Mouse (Mus musculus) adipocyte (in vitro differentiated cells): ENCODE data around the gene Rps27a.
A peak's percentile ranks its signal among the peaks of the same experiment; 100 is the strongest.
"Not testable (repeated sequence)": the region's sequence is repeated elsewhere in the genome, so short reads cannot be mapped to it uniquely, and the experiment has no call there.

ENCODE experiments used
- DNase-seq: peaks from one replicate; pipeline ENCODE4 v3.0.0-alpha.2; 2016; ENCODE audit warnings: low spot score

The Rps27a gene

GRCm38 (mm10) chr11:29547752-29548503 lies at the start of gene Rps27a, which contains the start of gene Clhc1:
Rps27a (minus strand) TSS chr11:29548109.
Clhc1 (plus strand) TSS chr11:29547950.
- DNase-seq: peak; percentile 92

- no peak for DNase-seq
These were observed 49.2 kb upstream of the Rps27a start for GRCm38 (mm10) chr11:29597159-29597558.

GRCm38 (mm10) chr11:29595217-29595616 lies 47.3 kb upstream of the Rps27a start:
- DNase-seq: peak; percentile 43

- DNase-seq: peak; percentile 18
These were observed 31.7 kb upstream of the Rps27a start for GRCm38 (mm10) chr11:29579610-29580009.

- DNase-seq: no peak
These were observed 24.7 kb upstream of the Rps27a start for GRCm38 (mm10) chr11:29572656-29573055.

- DNase-seq: no peak
These were observed 23.6 kb upstream of the Rps27a start for GRCm38 (mm10) chr11:29571536-29571935.

- no peak for DNase-seq
These were observed 15.5 kb upstream of the Rps27a start for GRCm38 (mm10) chr11:29563406-29563805.

- no peak for DNase-seq
These were observed 13.1 kb upstream of the Rps27a start for GRCm38 (mm10) chr11:29560990-29561389.

GRCm38 (mm10) chr11:29560452-29560851 lies 12.5 kb upstream of the Rps27a start:
- DNase-seq: no peak

- DNase-seq: peak; percentile 39
These were observed 1.5 kb upstream of the Rps27a start for GRCm38 (mm10) chr11:29549425-29549778.

GRCm38 (mm10) chr11:29548504-29549424 lies 855 bp upstream of the Rps27a start:
- no peak for DNase-seq

GRCm38 (mm10) chr11:29547249-29547751 lies 609 bp downstream of the Rps27a start:
- DNase-seq: no peak

GRCm38 (mm10) chr11:29546762-29547161 lies 1.1 kb downstream of the Rps27a start:
- no peak for DNase-seq

- not testable (repeated sequence) for DNase-seq
These were observed 1.6 kb downstream of the Rps27a start for GRCm38 (mm10) chr11:29546297-29546696.

GRCm38 (mm10) chr11:29545150-29545752 lies 2.7 kb downstream of the Rps27a start:
- DNase-seq: not testable (repeated sequence)

GRCm38 (mm10) chr11:29544225-29544945 lies 3.5 kb downstream of the Rps27a start:
- DNase-seq: no peak

GRCm38 (mm10) chr11:29538201-29538600 lies 9.7 kb downstream of the Rps27a start:
- no peak for DNase-seq

- DNase-seq: peak; percentile 88
These were observed 21.7 kb downstream of the Rps27a start, which contains the start of gene Mtif2 for GRCm38 (mm10) chr11:29525988-29526794. Mtif2 (plus strand) TSS chr11:29526408.

- DNase-seq: peak; percentile 90
These were observed 33.1 kb downstream of the Rps27a start, which contains the start of gene Prorsd1 for GRCm38 (mm10) chr11:29514682-29515412. Prorsd1 (minus strand) TSS chr11:29515033.

- no peak for DNase-seq
These were observed 33.6 kb downstream of the Rps27a start for GRCm38 (mm10) chr11:29514325-29514681.
